Mouse (Mus musculus) kidney, adult 2 months (tissue): ENCODE results near the gene Amacr. TPM values are rescaled to one million over a fixed set of nuclear protein-coding genes. Genes with fewer than 3 reads are reported as not detected.
A peak's percentile ranks its signal among the peaks of the same experiment; 100 is the strongest.

ENCODE experiments used
- DNase-seq: peaks from one replicate; pipeline ENCODE4 v3.0.0; 2021
- H3K27ac ChIP-seq: fragments of 200-500 bp; 2 replicates; pipeline ENCODE4 v1.5.1; 2012; ENCODE audit warnings: low read depth, low read length, control low read depth, inconsistent platforms; ENCODE audit not compliant: insufficient read depth
- H3K27me3 ChIP-seq: fragments of 200-500 bp; replicated peaks from 2 replicates; pipeline ENCODE4 v1.6.1; 2012; ENCODE audit warnings: mild to moderate bottlenecking, moderate library complexity, low read length, inconsistent platforms; ENCODE audit not compliant: control insufficient read depth, insufficient read depth
- H3K36me3 ChIP-seq: fragments of 200-500 bp; 2 replicates; pipeline ENCODE4 v1.6.1; 2012; ENCODE audit warnings: mild to moderate bottlenecking, moderate library complexity, low read length, inconsistent platforms; ENCODE audit not compliant: control insufficient read depth, insufficient read depth
- H3K4me1 ChIP-seq: fragments of 200-500 bp; 2 replicates; pipeline ENCODE4 v1.6.1; 2011; ENCODE audit warnings: low read length; ENCODE audit not compliant: control insufficient read depth, insufficient read depth
- H3K4me3 ChIP-seq: fragments of 200-500 bp; 2 replicates; pipeline ENCODE4 v1.5.1; 2011; ENCODE audit warnings: mild to moderate bottlenecking, low read depth, low read length, control low read depth; ENCODE audit not compliant: insufficient read depth
- CTCF ChIP-seq: fragments of 200-500 bp; conservative IDR thresholded peaks from 2 replicates; pipeline ENCODE4 v1.5.1; 2011; ENCODE audit warnings: low read depth, mild to moderate bottlenecking, control low read depth, low read length, moderate library complexity, mixed read lengths; ENCODE audit not compliant: insufficient read depth, insufficient read length
- POLR2A ChIP-seq: fragments of 200-500 bp; IDR thresholded peaks from one replicate; pipeline ENCODE4 v1.6.1; 2011; ENCODE audit warnings: low read depth, low read length, control low read depth
- WGBS: fragments of 180-500 bp; shearing (Covaris S2); methylation state at CpG from one replicate; pipeline ENCODE4 v1.1.7; 2018; 5-methylcytosine and 5-hydroxymethylcytosine counted together
- polyA plus RNA-seq: library from polyadenylated mRNA; depleted of rRNA; stranded (reverse); fragments of >200 nt; gene quantifications from 2 replicates; pipeline ENCODE4 v1.2.3, GENCODE M21; 2012

The Amacr gene
- polyA plus RNA-seq, 1 experiment, result 71.9 TPM

- 38% methylated on average over 4 of the region's 4 CpGs for WGBS
- Histone ChIP-seq H3K4me3 (peak overlapping the region; percentile 35; the same call in 1 of the 2 replicates), H3K4me1 (peaks cover 29% of the 10 kb centered on the region; the same call in 1 of the 2 replicates), H3K36me3 (no peaks in the 10 kb centered on the region), H3K27me3 (no peaks in the 10 kb centered on the region), H3K27ac (peak overlapping the region; percentile 91)
- TF ChIP-seq CTCF, result no peak
- TF ChIP-seq POLR2A, result no peak
- DNase-seq, result peak; percentile 73
These were observed 28.7 kb upstream of the Amacr start for GRCm38 (mm10) chr15:10952760-10953305.

- H3K27ac ChIP-seq, result peak overlapping the region; percentile 97
These were observed 28.1 kb upstream of the Amacr start for GRCm38 (mm10) chr15:10953465-10953864.

GRCm38 (mm10) chr15:10954381-10955016, 27.1 kb upstream of the Amacr start:
- Histone ChIP-seq H3K4me1 (peaks cover 38% of the 10 kb centered on the region; the same call in 1 of the 2 replicates), H3K4me3 (peak overlapping the region; percentile 50), H3K36me3 (no peaks in the 10 kb centered on the region), H3K27me3 (no peaks in the 10 kb centered on the region), H3K27ac (peak overlapping the region; percentile 100)
- peak; percentile 78 for DNase-seq
- 40% methylated on average over 6 of the region's 6 CpGs for WGBS
- TF ChIP-seq POLR2A, result no peak
- no peak for TF ChIP-seq CTCF

More at GRCm38 (mm10) chr15:10953465-10953864, 28.1 kb upstream of the Amacr start:
- TF ChIP-seq CTCF (no peak), POLR2A (no peak)
- no peaks in the 10 kb centered on the region for H3K36me3 ChIP-seq
- H3K27me3 ChIP-seq, result no peaks in the 10 kb centered on the region
- H3K4me1 ChIP-seq, result peaks cover 32% of the 10 kb centered on the region; the same call in 1 of the 2 replicates
- peak; percentile 33 for DNase-seq
- WGBS, result 38% methylated on average over 1 of the region's 1 CpGs
- peak overlapping the region; percentile 24 for H3K4me3 ChIP-seq

GRCm38 (mm10) chr15:10955156-10955555, 26.4 kb upstream of the Amacr start:
- Histone ChIP-seq H3K36me3 (no peaks in the 10 kb centered on the region), H3K4me3 (no peak overlapping the region), H3K4me1 (peaks cover 40% of the 10 kb centered on the region; the same call in 1 of the 2 replicates), H3K27me3 (no peaks in the 10 kb centered on the region), H3K27ac (peak overlapping the region; percentile 100)
- peak; percentile 83 for DNase-seq
- TF ChIP-seq POLR2A, result no peak
- no peak for TF ChIP-seq CTCF
- 15% methylated on average over 5 of the region's 5 CpGs for WGBS

- Histone ChIP-seq H3K4me1 (peaks cover 39% of the 10 kb centered on the region; the same call in 1 of the 2 replicates), H3K36me3 (0 out of 2 replicates have a peak, but pooled peaks cover 1% of the 10 kb centered on the region), H3K27me3 (no peaks in the 10 kb centered on the region), H3K4me3 (no peak overlapping the region), H3K27ac (peak overlapping the region; percentile 13; the same call in 1 of the 2 replicates)
- 62% methylated on average over 3 of the region's 3 CpGs for WGBS
- no peak for TF ChIP-seq CTCF
- no peak for TF ChIP-seq POLR2A
- DNase-seq, result no peak
These were observed 24.9 kb upstream of the Amacr start for GRCm38 (mm10) chr15:10956706-10957105.

- WGBS, result 55% methylated on average over 15 of the region's 15 CpGs
These were observed 22.1 kb upstream of the Amacr start for GRCm38 (mm10) chr15:10959277-10960026.

GRCm38 (mm10) chr15:10960267-10960666, 21.3 kb upstream of the Amacr start:
- H3K4me3 ChIP-seq, result no peak overlapping the region
- H3K4me1 ChIP-seq, result peaks cover 26% of the 10 kb centered on the region; the same call in 1 of the 2 replicates
- TF ChIP-seq POLR2A (no peak), CTCF (no peak)
- no peaks in the 10 kb centered on the region for H3K27me3 ChIP-seq
- H3K36me3 ChIP-seq, result 0 out of 2 replicates have a peak, but pooled peaks cover 1% of the 10 kb centered on the region
- no peak for DNase-seq
- 74% methylated on average over 5 of the region's 5 CpGs for WGBS
- peak overlapping the region; percentile 79 for H3K27ac ChIP-seq

More at GRCm38 (mm10) chr15:10959277-10960026, 22.1 kb upstream of the Amacr start:
- no peak overlapping the region for H3K4me3 ChIP-seq
- H3K27ac ChIP-seq, result peak overlapping the region; percentile 100
- TF ChIP-seq CTCF (no peak), POLR2A (no peak)
- H3K4me1 ChIP-seq, result peaks cover 30% of the 10 kb centered on the region; the same call in 1 of the 2 replicates
- peak; percentile 87 for DNase-seq
- H3K36me3 ChIP-seq, result 0 out of 2 replicates have a peak, but pooled peaks cover 1% of the 10 kb centered on the region
- no peaks in the 10 kb centered on the region for H3K27me3 ChIP-seq
